Mouse (Mus musculus) bone marrow, adult 2 months (tissue): ENCODE results near the gene Slc22a14. TPM values are rescaled to one million over a fixed set of nuclear protein-coding genes. Genes with fewer than 3 reads are reported as not detected.

Source experiments
- H3K27ac ChIP-seq: fragments of 200-500 bp; 2 replicates; pipeline ENCODE4 v1.5.1; 2012; ENCODE audit warnings: low read depth, mild to moderate bottlenecking, control low read depth, inconsistent platforms, low read length; ENCODE audit not compliant: control insufficient read depth, poor library complexity, insufficient read depth
- H3K4me1 ChIP-seq: fragments of 200-500 bp; 2 replicates; pipeline ENCODE4 v1.6.1; 2011; ENCODE audit warnings: low read length; ENCODE audit not compliant: control insufficient read depth, insufficient read depth
- H3K4me3 ChIP-seq: fragments of 200-500 bp; replicated peaks from 2 replicates; pipeline ENCODE3; 2011; ENCODE audit warnings: mild to moderate bottlenecking, low read depth, low read length, control low read depth; ENCODE audit not compliant: control insufficient read depth
- CTCF ChIP-seq: fragments of 200-500 bp; IDR thresholded peaks from 2 replicates; pipeline ENCODE4 v1.5.1; 2011; ENCODE audit warnings: low read length, control low read depth; ENCODE audit not compliant: control insufficient read depth, insufficient read depth
- POLR2A ChIP-seq: fragments of 200-500 bp; IDR thresholded peaks from 2 replicates; pipeline ENCODE4 v1.6.1; 2011; ENCODE audit warnings: low read depth, mild to moderate bottlenecking, control low read depth, low read length, borderline replicate concordance; ENCODE audit not compliant: control insufficient read depth
- WGBS: fragments of 180-500 bp; shearing (Covaris S2); methylation state at CpG from one replicate; pipeline ENCODE4 v1.1.7; 2018; 5-methylcytosine and 5-hydroxymethylcytosine counted together
- polyA plus RNA-seq: library from polyadenylated mRNA; stranded (reverse); fragments of >200 nt; gene quantifications from 2 replicates; pipeline ENCODE4 v1.2.4, GENCODE M21; 2011; ENCODE audit warnings: low replicate concordance; ENCODE audit not compliant: missing spikeins, insufficient read depth, insufficient read length

Gene Slc22a14
- polyA plus RNA-seq, 1 experiment, result 8.0 TPM

- no peak overlapping the region for H3K27ac ChIP-seq
- no peaks in the 10 kb centered on the region; the same call in 1 of the 2 replicates for H3K4me1 ChIP-seq
- no peak overlapping the region for H3K4me3 ChIP-seq
- TF ChIP-seq POLR2A, result no peak
- no peak for TF ChIP-seq CTCF
- WGBS, result 56% methylated on average over 10 of the region's 10 CpGs
Measured at GRCm38 (mm10) chr9:119199151-119199861, 166.0 kb downstream of the Slc22a14 start.

- H3K4me1 ChIP-seq, result no peaks in the 10 kb centered on the region; the same call in 1 of the 2 replicates
- no peak overlapping the region for H3K4me3 ChIP-seq
- WGBS, result 44% methylated on average over 11 of the region's 11 CpGs
- TF ChIP-seq POLR2A (no peak), CTCF (peak; percentile 64)
- H3K27ac ChIP-seq, result no peak overlapping the region
Measured at GRCm38 (mm10) chr9:119192202-119192990, 173.0 kb downstream of the Slc22a14 start.

- Histone ChIP-seq H3K27ac (no peak overlapping the region), H3K4me1 (no peaks in the 10 kb centered on the region), H3K4me3 (no peak overlapping the region)
- 53% methylated on average over 3 of the region's 3 CpGs for WGBS
- no peak for TF ChIP-seq CTCF
- no peak for TF ChIP-seq POLR2A
Measured at GRCm38 (mm10) chr9:119181241-119181728, 184.1 kb downstream of the Slc22a14 start.

GRCm38 (mm10) chr9:119179292-119179691 lies 186.1 kb downstream of the Slc22a14 start:
- Histone ChIP-seq H3K4me1 (no peaks in the 10 kb centered on the region), H3K27ac (no peak overlapping the region), H3K4me3 (no peak overlapping the region)
- WGBS, result 78% methylated on average over 11 of the region's 11 CpGs
- no peak for TF ChIP-seq POLR2A
- TF ChIP-seq CTCF, result no peak

GRCm38 (mm10) chr9:119167608-119168007 lies 197.7 kb downstream of the Slc22a14 start:
- Histone ChIP-seq H3K4me3 (no peak overlapping the region), H3K4me1 (no peaks in the 10 kb centered on the region), H3K27ac (no peak overlapping the region)
- WGBS, result 90% methylated on average over 2 of the region's 2 CpGs
- TF ChIP-seq POLR2A, result no peak
- no peak for TF ChIP-seq CTCF

- TF ChIP-seq POLR2A (no peak), CTCF (no peak)
- 84% methylated on average over 6 of the region's 6 CpGs for WGBS
- H3K27ac ChIP-seq, result no peak overlapping the region
- no peak overlapping the region for H3K4me3 ChIP-seq
- no peaks in the 10 kb centered on the region for H3K4me1 ChIP-seq
Measured at GRCm38 (mm10) chr9:119165548-119165947, 199.8 kb downstream of the Slc22a14 start.

GRCm38 (mm10) chr9:119164743-119165142 lies 200.6 kb downstream of the Slc22a14 start:
- Histone ChIP-seq H3K27ac (no peak overlapping the region), H3K4me1 (no peaks in the 10 kb centered on the region), H3K4me3 (no peak overlapping the region)
- TF ChIP-seq POLR2A, result no peak
- TF ChIP-seq CTCF, result no peak
- WGBS, result 70% methylated on average over 7 of the region's 7 CpGs

GRCm38 (mm10) chr9:119160689-119161088 lies 204.7 kb downstream of the Slc22a14 start:
- TF ChIP-seq POLR2A (no peak), CTCF (no peak)
- Histone ChIP-seq H3K4me1 (no peaks in the 10 kb centered on the region), H3K27ac (no peak overlapping the region), H3K4me3 (no peak overlapping the region)
- 87% methylated on average over 3 of the region's 3 CpGs for WGBS
